Mouse (Mus musculus): ENCODE measurements around the gene Dapk3.
A peak's percentile ranks its signal among the peaks of the same experiment; 100 is the strongest.
"Not testable (repeated sequence)": the region's sequence is repeated elsewhere in the genome, so short reads cannot be mapped to it uniquely, and the experiment has no call there.

Dapk3 gene

GRCm38 (mm10) chr10:81178927-81179326 is 3.9 kb upstream of the Dapk3 start:
- DNase-seq (ENCODE audit: low spot score), result no peak

DNA sequence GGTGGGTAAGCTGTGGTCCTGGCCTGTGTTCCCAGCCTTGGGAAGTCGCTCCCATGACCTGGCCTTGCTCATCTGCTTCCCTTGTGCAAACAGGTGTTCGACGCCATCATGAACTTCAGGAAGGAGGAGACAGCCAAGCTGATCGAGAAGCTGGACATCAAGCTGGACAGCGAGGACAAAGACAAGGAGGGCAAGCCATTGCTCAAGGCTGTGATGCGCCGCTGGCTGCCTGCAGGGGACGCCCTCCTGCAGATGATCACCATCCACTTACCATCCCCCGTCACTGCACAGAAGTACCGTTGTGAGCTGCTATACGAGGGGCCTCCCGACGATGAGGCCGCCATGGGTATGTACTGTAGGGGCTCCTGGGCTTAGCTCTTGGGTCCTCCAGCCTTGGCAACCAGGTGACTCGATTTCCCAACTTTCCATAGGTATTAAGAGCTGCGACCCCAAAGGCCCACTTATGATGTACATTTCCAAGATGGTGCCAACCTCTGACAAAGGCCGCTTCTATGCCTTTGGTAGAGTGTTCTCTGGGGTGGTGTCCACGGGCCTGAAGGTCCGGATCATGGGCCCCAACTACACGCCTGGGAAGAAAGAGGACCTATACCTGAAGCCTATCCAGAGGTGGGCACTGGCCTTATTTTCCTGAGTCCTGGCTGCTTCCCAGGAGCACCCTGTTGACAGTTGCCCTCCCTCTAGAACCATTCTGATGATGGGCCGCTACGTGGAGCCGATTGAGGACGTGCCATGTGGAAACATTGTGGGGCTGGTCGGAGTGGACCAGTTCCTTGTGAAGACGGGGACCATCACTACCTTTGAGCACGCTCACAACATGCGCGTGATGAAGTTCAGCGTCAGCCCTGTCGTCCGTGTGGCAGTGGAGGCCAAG is 3.1 kb upstream of the Dapk3 start:
- DNase-seq (ENCODE audit: low spot score), result no peak

DNA sequence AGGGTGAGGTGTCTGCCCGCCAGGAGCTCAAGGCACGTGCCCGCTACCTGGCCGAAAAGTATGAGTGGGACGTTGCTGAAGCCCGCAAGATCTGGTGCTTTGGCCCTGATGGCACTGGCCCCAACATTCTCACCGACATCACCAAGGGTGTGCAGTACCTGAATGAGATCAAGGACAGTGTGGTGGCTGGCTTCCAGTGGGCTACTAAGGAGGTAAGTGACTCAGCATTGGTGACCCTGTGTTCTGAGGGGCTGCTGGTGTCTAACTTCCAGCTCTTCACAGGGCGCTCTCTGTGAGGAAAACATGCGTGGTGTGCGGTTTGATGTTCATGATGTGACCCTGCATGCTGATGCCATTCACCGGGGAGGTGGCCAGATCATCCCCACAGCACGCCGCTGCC is 1.9 kb upstream of the Dapk3 start:
- DNase-seq (ENCODE audit: low spot score), result no peak

- DNase-seq (ENCODE audit: low spot score), result not testable (repeated sequence)
Observed at GRCm38 (mm10) chr10:81181860-81182259, 945 bp upstream of the Dapk3 start.

DNA sequence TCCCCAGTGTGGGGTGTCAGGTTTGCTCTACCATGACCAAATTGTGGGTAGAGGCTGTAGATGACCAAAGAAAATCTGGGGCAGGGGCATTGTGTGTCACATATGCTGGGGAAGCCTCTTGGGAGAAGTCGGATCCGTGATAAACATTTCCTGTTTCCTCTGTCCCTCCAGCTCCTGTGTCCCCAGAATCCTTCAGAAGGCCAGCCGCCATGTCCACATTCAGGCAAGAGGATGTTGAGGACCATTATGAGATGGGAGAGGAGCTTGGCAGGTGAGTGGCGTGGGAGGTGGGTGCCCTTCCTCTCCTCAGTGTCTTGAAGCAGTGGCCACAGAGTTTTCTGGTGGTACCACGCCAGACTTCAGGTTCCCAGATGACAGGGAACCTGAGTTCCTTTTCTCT is 1.0 kb downstream of the Dapk3 start, which contains the start of gene 4930442H23Rik:
TSS of gene 4930442H23Rik (minus strand) at position 45 of the 400 bp plus-strand sequence.
- no peak for DNase-seq (ENCODE audit: low spot score)

GRCm38 (mm10) chr10:81184765-81185164 is 2.0 kb downstream of the Dapk3 start:
- DNase-seq (ENCODE audit: low spot score), result no peak

- DNase-seq (ENCODE audit: low spot score), result no peak
Observed at GRCm38 (mm10) chr10:81187161-81187560, 4.4 kb downstream of the Dapk3 start.

- no peak for DNase-seq (ENCODE audit: low spot score)
Observed at GRCm38 (mm10) chr10:81189821-81190220, 7.0 kb downstream of the Dapk3 start.

- DNase-seq (ENCODE audit: low spot score), result peak; percentile 45
Observed at GRCm38 (mm10) chr10:81190236-81190911, 7.6 kb downstream of the Dapk3 start.

DNA sequence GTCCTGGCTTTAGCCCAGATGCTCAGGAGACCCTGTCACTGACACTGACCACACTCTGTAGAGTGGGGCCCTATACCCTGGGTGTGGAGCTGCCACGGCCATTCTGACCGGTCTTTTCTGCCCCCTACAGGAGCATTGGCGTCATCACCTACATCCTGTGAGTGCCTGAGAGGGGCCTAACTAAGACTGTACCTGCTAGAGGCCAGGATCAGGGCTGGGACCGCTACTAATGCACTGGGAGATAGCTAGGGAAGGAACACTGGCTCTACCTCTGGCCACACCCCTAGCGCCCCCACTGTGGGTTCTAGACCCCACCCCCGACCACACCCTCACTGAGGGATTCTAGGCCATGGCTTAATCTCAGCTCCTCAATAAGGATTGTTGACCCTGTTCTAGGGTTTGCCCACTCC is 8.1 kb downstream of the Dapk3 start:
- peak; percentile 32 for DNase-seq (ENCODE audit: low spot score)

GRCm38 (mm10) chr10:81191342-81191982 is 8.7 kb downstream of the Dapk3 start:
- DNase-seq (ENCODE audit: low spot score), result no peak

DNA sequence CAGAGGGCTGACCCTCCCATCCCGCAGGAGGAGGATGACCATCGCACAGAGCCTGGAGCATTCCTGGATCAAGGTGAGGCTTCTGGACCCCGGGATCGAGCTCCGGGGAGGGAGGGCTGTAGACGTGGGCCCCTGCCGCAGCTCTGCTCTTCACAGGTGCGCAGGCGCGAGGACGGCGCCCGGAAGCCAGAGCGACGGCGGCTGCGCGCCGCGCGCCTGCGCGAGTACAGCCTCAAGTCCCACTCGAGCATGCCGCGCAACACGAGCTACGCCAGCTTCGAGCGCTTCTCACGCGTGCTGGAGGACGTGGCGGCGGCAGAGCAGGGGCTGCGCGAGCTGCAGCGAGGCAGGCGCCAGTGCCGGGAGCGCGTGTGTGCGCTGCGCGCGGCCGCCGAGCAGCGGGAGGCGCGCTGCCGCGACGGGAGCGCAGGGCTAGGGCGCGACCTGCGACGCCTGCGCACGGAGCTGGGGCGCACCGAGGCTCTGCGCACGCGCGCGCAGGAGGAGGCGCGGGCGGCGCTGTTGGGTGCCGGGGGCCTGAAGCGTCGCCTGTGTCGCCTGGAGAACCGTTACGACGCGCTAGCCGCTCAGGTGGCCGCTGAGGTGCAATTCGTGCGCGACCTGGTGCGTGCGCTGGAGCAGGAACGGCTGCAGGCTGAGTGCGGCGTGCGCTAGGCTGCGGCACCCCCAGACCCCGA is 9.6 kb downstream of the Dapk3 start:
- peak; percentile 79 for DNase-seq (ENCODE audit: low spot score)

- peak; percentile 60 for DNase-seq (ENCODE audit: low spot score)
Observed at GRCm38 (mm10) chr10:81192968-81193501, 10.2 kb downstream of the Dapk3 start.

GRCm38 (mm10) chr10:81193991-81194774 is 11.4 kb downstream of the Dapk3 start:
- no peak for DNase-seq (ENCODE audit: low spot score)

DNA sequence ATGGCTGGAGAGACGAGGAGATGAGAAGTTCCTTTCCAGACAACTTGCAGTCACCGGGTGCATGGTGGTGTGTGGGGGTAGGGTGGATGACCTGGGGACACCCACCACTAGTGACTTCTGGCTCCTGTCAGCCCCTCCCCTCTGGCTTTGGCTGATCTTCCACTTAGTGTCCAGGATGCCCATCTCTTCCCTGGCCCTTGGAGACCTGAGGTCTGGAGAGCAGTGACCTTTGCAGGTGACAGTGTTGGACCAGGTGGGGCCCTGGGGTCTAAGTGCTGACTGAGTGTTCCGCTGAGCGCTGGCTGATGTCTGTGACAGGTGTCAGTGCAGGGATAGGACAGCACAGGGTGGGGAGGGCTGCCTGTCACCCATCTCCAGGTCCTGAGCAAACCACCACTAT is 12.5 kb downstream of the Dapk3 start:
- DNase-seq (ENCODE audit: low spot score), result no peak

GRCm38 (mm10) chr10:81196470-81197065 is 13.8 kb downstream of the Dapk3 start:
- no peak for DNase-seq (ENCODE audit: low spot score)

- DNase-seq (ENCODE audit: low spot score), result no peak
Observed at GRCm38 (mm10) chr10:81197305-81197704, 14.5 kb downstream of the Dapk3 start.

DNA sequence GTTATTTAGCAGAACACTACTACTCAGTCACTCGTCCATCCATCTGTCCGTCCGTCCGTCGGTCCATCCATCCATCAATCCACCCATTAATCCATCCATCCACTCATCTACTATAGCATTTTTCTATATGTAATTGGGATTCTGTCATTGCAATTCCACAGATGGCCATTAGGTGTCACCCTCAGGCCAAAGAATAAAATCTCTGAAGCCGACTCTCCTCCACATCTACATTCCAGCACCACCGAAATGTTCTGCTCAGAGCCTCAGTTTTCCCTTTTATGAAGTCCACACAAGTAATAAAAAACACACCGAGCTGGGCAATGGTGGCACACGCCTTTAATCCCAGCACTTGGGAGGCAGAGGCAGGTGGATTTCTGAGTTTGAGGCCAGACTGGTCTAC is 15.4 kb downstream of the Dapk3 start:
- peak; percentile 91 for DNase-seq (ENCODE audit: low spot score)

DNA sequence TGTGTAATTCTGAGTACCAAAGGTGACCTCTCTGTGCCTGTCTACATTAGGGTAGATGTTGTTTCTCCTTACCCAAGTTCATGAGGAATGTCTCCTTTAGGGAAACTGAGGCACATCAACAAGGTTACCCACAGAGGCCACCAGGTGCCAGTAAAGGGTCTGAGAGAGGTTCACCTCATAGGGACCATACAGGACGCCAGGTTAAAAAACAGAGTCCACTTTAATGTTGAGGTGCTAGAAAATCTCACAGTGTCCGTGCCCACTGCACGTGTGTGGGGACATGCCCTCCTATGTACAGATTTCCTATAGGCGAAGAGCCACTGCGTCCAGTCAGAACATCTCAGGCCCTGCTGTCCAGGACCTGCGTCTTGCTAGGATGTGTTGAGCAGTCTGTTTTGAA is 16.2 kb downstream of the Dapk3 start:
- DNase-seq (ENCODE audit: low spot score), result no peak

DNA sequence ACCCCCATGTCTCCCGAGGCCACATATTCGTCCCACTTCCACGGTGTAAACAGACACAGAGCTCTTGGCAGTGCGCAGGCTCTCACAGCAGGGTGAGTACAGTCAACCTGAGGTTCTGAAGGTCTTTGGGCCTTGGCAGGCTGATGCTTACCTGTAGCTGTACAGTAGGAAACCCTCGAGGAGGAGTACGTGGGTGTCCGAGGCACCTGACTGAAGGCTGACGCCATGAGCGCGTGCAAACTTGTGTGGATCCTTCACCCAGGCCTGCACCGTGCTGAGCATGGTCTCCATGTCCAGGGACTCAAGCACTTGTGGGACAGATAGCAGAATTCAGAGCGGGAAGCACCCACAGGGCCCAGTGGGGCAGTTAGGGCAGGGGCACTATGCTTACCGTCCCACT is 17.3 kb downstream of the Dapk3 start:
- no peak for DNase-seq (ENCODE audit: low spot score)
